Mouse (Mus musculus): ENCODE measurements at regions not wholly inside any gene's neighbourhood (a gene's known extent, or its start where the extent isn't known, plus 50 kb on each side); places are given as distances from the start of the nearest gene placed in this dataset.

GRCm38 (mm10) chr13:44518215-44518614 is 211.1 kb upstream of the Jarid2 start:
- no peaks in the 10 kb centered on the region for H3K36me3 ChIP-seq
- H3K27ac ChIP-seq (replicated peaks) = no peak overlapping the region
- WGBS = 90% methylated on average over 4 of the region's 4 CpGs
- ATAC-seq (ENCODE audit: insufficient number of reproducible peaks, low FRiP score, low TSS enrichment, low read depth) = no peak
- H3K27me3 ChIP-seq = no peaks in the 10 kb centered on the region
- no peak overlapping the region for H3K4me3 ChIP-seq (replicated peaks)
- H3K9me3 ChIP-seq (replicated peaks) = no peaks in the 10 kb centered on the region
- no peak overlapping the region for H3K9ac ChIP-seq
- no peak overlapping the region for H3K4me2 ChIP-seq (replicated peaks)
- peaks cover 26% of the 10 kb centered on the region for H3K4me1 ChIP-seq

- WGBS = 78% methylated on average over 4 of the region's 4 CpGs
Measured at GRCm38 (mm10) chr13:44523516-44523915, 205.8 kb upstream of the Jarid2 start.

DNA sequence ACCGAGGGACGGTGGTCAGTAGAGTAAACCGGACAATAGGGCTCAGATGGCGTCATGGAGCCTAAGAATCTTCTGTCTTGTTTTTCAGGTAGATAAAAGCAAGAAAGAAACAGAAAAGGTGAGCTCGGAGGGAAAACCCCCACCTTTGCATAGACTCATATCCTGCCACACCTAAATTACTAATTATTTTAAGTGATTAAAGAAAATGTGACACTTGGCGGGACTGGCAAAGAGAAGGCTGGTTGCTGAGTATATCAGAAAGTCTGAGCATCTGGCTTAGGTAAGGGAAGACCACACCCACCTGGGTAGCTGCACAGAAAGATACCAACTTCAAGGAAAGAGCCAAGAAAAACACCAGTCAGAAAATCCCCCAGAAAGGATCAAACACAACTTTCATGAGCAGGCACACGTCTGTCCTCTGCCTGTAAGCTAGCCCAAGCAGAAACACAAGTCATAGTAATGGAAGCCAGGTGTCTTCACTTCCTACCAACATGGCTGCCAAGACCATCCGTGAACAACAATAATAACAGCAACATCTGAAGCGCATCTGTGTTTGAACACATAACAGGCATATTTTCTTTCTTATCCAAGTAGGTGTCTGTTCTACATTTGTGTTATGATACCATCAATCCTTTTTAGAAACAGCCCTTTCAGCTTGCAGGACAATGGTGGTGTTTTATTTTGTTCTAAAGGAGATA is 198.3 kb upstream of the Jarid2 start:
- H3K27ac ChIP-seq (replicated peaks) = no peak overlapping the region
- no peak for ATAC-seq (ENCODE audit: insufficient number of reproducible peaks, low FRiP score, low TSS enrichment, low read depth)
- no peaks in the 10 kb centered on the region for H3K9me3 ChIP-seq (replicated peaks)
- H3K4me3 ChIP-seq (replicated peaks) = no peak overlapping the region
- no peak overlapping the region for H3K4me2 ChIP-seq (replicated peaks)
- peaks cover 16% of the 10 kb centered on the region for H3K4me1 ChIP-seq
- WGBS = 65% methylated on average over 9 of the region's 9 CpGs
- no peaks in the 10 kb centered on the region for H3K36me3 ChIP-seq
- H3K9ac ChIP-seq = no peak overlapping the region
- no peaks in the 10 kb centered on the region for H3K27me3 ChIP-seq

More at GRCm38 (mm10) chr13:44523516-44523915, 205.8 kb upstream of the Jarid2 start:
- Histone ChIP-seq H3K27me3 (no peaks in the 10 kb centered on the region), H3K9ac (no peak overlapping the region), H3K4me2 (replicated peaks) (no peak overlapping the region), H3K27ac (replicated peaks) (no peak overlapping the region), H3K4me3 (replicated peaks) (no peak overlapping the region), H3K4me1 (no peaks in the 10 kb centered on the region), H3K36me3 (no peaks in the 10 kb centered on the region), H3K9me3 (replicated peaks) (no peaks in the 10 kb centered on the region)
- no peak for ATAC-seq (ENCODE audit: insufficient number of reproducible peaks, low FRiP score, low TSS enrichment, low read depth)

- no peak for ATAC-seq (ENCODE audit: insufficient number of reproducible peaks, low FRiP score, low TSS enrichment, low read depth)
- H3K9ac ChIP-seq = no peak overlapping the region
- 68% methylated on average over 11 of the region's 11 CpGs for WGBS
- H3K27me3 ChIP-seq = no peaks in the 10 kb centered on the region
- peaks cover 16% of the 10 kb centered on the region for H3K4me1 ChIP-seq
- H3K4me3 ChIP-seq (replicated peaks) = no peak overlapping the region
- no peak overlapping the region for H3K4me2 ChIP-seq (replicated peaks)
- H3K27ac ChIP-seq (replicated peaks) = no peak overlapping the region
- H3K36me3 ChIP-seq = no peaks in the 10 kb centered on the region
- H3K9me3 ChIP-seq (replicated peaks) = no peaks in the 10 kb centered on the region
Measured at GRCm38 (mm10) chr13:44532631-44533180, 196.6 kb upstream of the Jarid2 start.

DNA sequence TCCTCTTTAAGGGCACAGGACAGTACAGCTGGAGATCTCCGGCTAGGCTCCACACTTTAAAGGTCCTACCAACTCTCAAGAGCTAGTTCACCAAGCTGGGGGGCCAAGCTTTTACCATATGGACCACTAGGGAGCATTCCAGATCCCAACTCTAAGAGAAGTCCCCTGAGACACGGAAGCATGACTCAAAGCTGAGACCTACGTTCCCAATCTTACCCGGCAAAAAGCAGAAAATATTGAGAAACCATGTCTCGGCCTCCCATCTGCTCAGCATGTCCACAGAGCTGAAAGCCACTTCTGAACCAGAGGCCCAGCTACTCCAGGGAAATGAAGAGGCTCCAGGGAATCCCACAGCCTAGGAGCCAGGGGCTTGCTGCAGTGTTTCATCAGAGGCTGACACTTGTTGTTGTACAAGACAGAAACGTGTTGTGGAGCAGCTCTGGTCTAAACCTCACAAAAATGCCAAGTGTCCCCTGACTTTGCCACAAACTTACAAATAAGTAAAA is 194.6 kb upstream of the Jarid2 start:
- H3K4me2 ChIP-seq (replicated peaks) = no peak overlapping the region
- no peaks in the 10 kb centered on the region for H3K9me3 ChIP-seq (replicated peaks)
- no peak overlapping the region for H3K27ac ChIP-seq (replicated peaks)
- no peak overlapping the region for H3K4me3 ChIP-seq (replicated peaks)
- no peaks in the 10 kb centered on the region for H3K36me3 ChIP-seq
- H3K4me1 ChIP-seq = peaks cover 16% of the 10 kb centered on the region
- H3K27me3 ChIP-seq = no peaks in the 10 kb centered on the region
- H3K9ac ChIP-seq = no peak overlapping the region
- WGBS = 74% methylated on average over 6 of the region's 6 CpGs
- ATAC-seq (ENCODE audit: insufficient number of reproducible peaks, low FRiP score, low TSS enrichment, low read depth) = no peak

GRCm38 (mm10) chr13:44535441-44535840 is 193.8 kb upstream of the Jarid2 start:
- no peak overlapping the region for H3K4me3 ChIP-seq (replicated peaks)
- no peak overlapping the region for H3K9ac ChIP-seq
- no peak overlapping the region; the same call in 1 of the 2 replicates for H3K4me2 ChIP-seq (replicated peaks)
- no peaks in the 10 kb centered on the region for H3K27me3 ChIP-seq
- no peak overlapping the region for H3K27ac ChIP-seq (replicated peaks)
- peaks cover 16% of the 10 kb centered on the region for H3K4me1 ChIP-seq
- ATAC-seq (ENCODE audit: insufficient number of reproducible peaks, low FRiP score, low TSS enrichment, low read depth) = no peak
- 33% methylated on average over 18 of the region's 18 CpGs for WGBS
- no peaks in the 10 kb centered on the region for H3K36me3 ChIP-seq
- no peaks in the 10 kb centered on the region for H3K9me3 ChIP-seq (replicated peaks)

DNA sequence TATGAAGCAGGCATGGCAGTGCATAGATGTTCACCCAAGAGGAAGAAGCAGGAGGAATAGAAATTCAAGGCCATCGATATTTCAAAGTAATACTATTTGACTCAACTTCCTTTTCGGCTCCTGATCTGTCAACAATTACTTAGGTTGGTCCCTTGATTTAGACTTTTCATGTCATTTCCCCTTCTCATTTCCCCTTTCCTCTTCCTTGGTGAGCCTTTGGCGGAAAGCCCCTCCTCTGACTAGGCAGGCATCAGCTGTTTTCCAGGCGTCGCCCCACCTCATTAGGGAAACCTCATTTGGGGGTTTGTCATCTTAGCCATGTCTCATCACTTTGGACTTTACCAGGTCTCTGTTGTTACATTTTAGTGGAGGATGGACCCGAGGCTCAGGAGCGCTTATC is 191.0 kb upstream of the Jarid2 start:
- no peak overlapping the region for H3K9ac ChIP-seq
- ATAC-seq (ENCODE audit: insufficient number of reproducible peaks, low FRiP score, low TSS enrichment, low read depth) = no peak
- WGBS = 90% methylated on average over 7 of the region's 7 CpGs
- H3K4me3 ChIP-seq (replicated peaks) = no peak overlapping the region
- H3K4me1 ChIP-seq = peaks cover 11% of the 10 kb centered on the region
- H3K4me2 ChIP-seq (replicated peaks) = no peak overlapping the region
- no peaks in the 10 kb centered on the region for H3K36me3 ChIP-seq
- H3K27me3 ChIP-seq = no peaks in the 10 kb centered on the region
- H3K27ac ChIP-seq (replicated peaks) = no peak overlapping the region
- no peaks in the 10 kb centered on the region for H3K9me3 ChIP-seq (replicated peaks)

DNA sequence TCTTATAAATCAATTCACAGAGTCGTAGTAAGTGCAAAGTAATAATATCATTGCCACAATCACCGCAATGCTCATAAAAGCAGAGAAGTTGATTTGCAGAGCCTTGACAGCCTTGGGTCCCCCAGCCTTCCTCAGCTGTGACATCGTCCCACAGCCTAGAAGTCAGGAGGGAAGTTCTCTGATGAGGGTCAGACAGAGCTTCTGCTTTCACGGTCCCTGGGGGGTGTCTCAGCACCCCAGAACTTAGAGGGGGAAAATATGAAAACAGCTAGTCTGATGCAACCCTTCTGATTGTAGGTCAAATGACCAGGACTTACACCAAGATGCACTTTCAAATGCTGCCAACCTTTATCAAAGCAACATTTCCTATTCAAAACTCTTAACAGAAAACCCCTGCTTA is 188.9 kb upstream of the Jarid2 start:
- H3K27me3 ChIP-seq = no peaks in the 10 kb centered on the region
- H3K4me2 ChIP-seq (replicated peaks) = no peak overlapping the region
- H3K4me1 ChIP-seq = peaks cover 8% of the 10 kb centered on the region
- ATAC-seq (ENCODE audit: insufficient number of reproducible peaks, low FRiP score, low TSS enrichment, low read depth) = no peak
- no peak overlapping the region for H3K9ac ChIP-seq
- no peak overlapping the region for H3K27ac ChIP-seq (replicated peaks)
- no peaks in the 10 kb centered on the region for H3K9me3 ChIP-seq (replicated peaks)
- WGBS = 89% methylated on average over 4 of the region's 4 CpGs
- no peak overlapping the region for H3K4me3 ChIP-seq (replicated peaks)
- no peaks in the 10 kb centered on the region for H3K36me3 ChIP-seq

GRCm38 (mm10) chr13:44541243-44541653 is 188.0 kb upstream of the Jarid2 start:
- peak; percentile 80 for ATAC-seq (ENCODE audit: insufficient number of reproducible peaks, low FRiP score, low TSS enrichment, low read depth)
- H3K9me3 ChIP-seq (replicated peaks) = no peaks in the 10 kb centered on the region
- H3K4me1 ChIP-seq = peaks cover 5% of the 10 kb centered on the region; the same call in 1 of the 2 replicates
- no peaks in the 10 kb centered on the region for H3K27me3 ChIP-seq
- H3K27ac ChIP-seq (replicated peaks) = no peak overlapping the region
- no peak overlapping the region for H3K4me2 ChIP-seq (replicated peaks)
- H3K36me3 ChIP-seq = no peaks in the 10 kb centered on the region
- no peak overlapping the region for H3K9ac ChIP-seq
- WGBS = 43% methylated on average over 5 of the region's 5 CpGs
- no peak overlapping the region for H3K4me3 ChIP-seq (replicated peaks)

DNA sequence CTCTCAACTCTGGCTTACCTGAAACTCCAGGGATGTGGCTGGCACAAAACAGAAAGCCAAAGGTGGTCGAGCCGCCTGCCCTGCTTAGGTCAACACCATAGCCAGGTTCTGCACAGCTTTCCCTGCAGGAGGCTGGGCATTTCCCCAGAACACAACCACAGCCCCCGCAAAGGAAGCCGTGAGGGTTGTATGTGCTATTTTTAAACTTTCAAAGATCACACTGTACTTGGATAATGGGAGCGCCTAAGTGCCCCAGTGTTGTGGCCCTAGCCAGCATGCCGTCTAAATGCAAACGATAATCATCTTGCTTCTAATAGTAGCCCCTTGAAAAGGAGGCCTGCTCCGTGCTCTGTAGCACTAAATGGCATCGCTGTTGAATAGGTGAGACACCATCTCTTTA is 184.5 kb upstream of the Jarid2 start:
- H3K36me3 ChIP-seq = no peaks in the 10 kb centered on the region
- no peak overlapping the region for H3K9ac ChIP-seq
- no peaks in the 10 kb centered on the region for H3K9me3 ChIP-seq (replicated peaks)
- H3K27ac ChIP-seq (replicated peaks) = no peak overlapping the region
- H3K4me1 ChIP-seq = peaks cover 5% of the 10 kb centered on the region; the same call in 1 of the 2 replicates
- H3K27me3 ChIP-seq = no peaks in the 10 kb centered on the region
- no peak overlapping the region for H3K4me2 ChIP-seq (replicated peaks)
- H3K4me3 ChIP-seq (replicated peaks) = no peak overlapping the region
- 76% methylated on average over 9 of the region's 9 CpGs for WGBS
- no peak for ATAC-seq (ENCODE audit: insufficient number of reproducible peaks, low FRiP score, low TSS enrichment, low read depth)

GRCm38 (mm10) chr13:44546289-44546688 is 183.0 kb upstream of the Jarid2 start:
- 88% methylated on average over 2 of the region's 2 CpGs for WGBS
- no peak for ATAC-seq (ENCODE audit: insufficient number of reproducible peaks, low FRiP score, low TSS enrichment, low read depth)
- H3K27me3 ChIP-seq = no peaks in the 10 kb centered on the region

DNA sequence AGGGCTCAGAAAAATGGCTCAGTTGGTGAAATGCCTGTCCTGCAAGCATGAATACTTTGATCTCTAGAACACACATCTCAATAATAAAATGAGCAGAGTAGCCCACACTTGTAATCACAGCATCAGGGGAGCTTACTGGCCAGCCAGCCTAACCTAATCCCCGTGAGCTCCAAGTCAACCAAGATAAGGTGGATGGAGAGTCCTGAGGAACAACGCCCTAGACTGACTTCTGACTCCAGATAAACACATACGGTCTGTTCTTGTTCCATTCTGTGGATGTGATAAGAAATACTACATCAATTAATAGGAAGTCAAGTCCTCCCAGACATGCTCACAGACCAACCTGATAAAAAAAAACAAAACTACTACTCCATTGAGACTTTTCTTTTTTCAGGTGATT is 180.4 kb upstream of the Jarid2 start:
- H3K4me2 ChIP-seq (replicated peaks) = no peak overlapping the region
- H3K9me3 ChIP-seq (replicated peaks) = no peaks in the 10 kb centered on the region

More at GRCm38 (mm10) chr13:44546289-44546688, 183.0 kb upstream of the Jarid2 start:
- Histone ChIP-seq H3K9me3 (replicated peaks) (no peaks in the 10 kb centered on the region), H3K4me3 (replicated peaks) (no peak overlapping the region), H3K4me1 (peaks cover 2% of the 10 kb centered on the region; the same call in 1 of the 2 replicates), H3K36me3 (no peaks in the 10 kb centered on the region), H3K9ac (no peak overlapping the region), H3K27ac (replicated peaks) (no peak overlapping the region), H3K4me2 (replicated peaks) (no peak overlapping the region)

More for the DNA sequence above, 180.4 kb upstream of the Jarid2 start:
- Histone ChIP-seq H3K9ac (no peak overlapping the region), H3K27me3 (no peaks in the 10 kb centered on the region), H3K4me1 (no peaks in the 10 kb centered on the region), H3K4me3 (replicated peaks) (no peak overlapping the region), H3K36me3 (no peaks in the 10 kb centered on the region), H3K27ac (replicated peaks) (no peak overlapping the region)
- ATAC-seq (ENCODE audit: insufficient number of reproducible peaks, low FRiP score, low TSS enrichment, low read depth) = no peak
- 94% methylated on average over 3 of the region's 3 CpGs for WGBS

Measured in embryonic facial prominence, embryonic 15.5 days (tissue).